Mouse (Mus musculus) yolk sac, embryonic 10.5 days (tissue): ENCODE measurements at regions not wholly inside any gene's neighbourhood (a gene's known extent, or its start where the extent isn't known, plus 50 kb on each side); places are given as distances from the start of the nearest gene placed in this dataset.

Experiments
- DNase-seq: peaks from one replicate; pipeline ENCODE4 v3.0.0-alpha.2; 2017; ENCODE audit warnings: low spot score

DNA sequence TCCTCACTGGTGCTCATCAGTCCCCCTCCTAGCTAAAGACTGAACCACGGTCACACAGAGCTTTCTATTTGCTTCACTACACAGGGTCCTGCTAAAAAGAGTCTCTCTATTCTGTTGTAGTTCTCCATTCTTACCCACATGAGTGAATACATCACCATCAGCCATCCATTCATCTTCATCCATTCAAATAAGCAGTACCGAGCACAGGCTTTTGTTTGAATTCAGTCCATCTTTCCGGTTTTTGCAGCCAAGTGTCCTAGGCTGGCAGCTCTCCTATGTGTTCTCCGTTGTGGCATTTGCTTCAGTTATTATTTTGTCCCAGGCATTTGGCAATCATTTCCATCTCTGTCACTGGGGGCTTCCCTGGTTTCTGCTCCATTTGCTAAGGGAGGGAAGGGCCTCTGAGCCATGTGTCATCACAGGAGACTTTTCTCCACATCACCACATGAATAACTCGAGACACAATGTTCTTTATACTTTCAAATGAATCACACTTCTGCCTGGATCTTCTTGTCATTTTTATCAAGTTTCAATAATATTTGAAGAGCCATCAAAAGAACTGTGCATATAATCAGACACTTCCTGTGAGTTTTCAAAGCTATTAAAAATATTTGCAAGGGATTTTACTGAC lies 366.1 kb downstream of the Dnajb9 start:
- DNase-seq = no peak

DNA sequence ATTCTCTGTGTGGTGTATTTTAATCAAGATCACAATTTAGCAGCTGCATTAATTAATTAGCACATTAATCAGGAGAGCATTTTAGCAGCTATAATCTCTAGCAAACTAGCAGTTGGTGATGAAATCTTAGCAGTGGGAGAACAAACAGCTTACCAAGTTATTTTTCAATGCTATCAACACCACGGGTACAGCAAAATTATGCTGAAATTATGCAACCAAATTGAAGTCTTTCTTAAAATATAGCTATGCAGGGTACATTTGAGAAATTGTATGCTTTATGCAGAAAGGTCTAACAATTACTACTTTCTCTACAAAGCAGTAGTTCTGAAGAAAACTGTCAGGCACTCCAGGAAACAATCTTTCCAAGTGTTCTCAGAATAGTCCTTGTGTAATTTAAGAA lies 378.1 kb downstream of the Dnajb9 start:
- DNase-seq = no peak

DNA sequence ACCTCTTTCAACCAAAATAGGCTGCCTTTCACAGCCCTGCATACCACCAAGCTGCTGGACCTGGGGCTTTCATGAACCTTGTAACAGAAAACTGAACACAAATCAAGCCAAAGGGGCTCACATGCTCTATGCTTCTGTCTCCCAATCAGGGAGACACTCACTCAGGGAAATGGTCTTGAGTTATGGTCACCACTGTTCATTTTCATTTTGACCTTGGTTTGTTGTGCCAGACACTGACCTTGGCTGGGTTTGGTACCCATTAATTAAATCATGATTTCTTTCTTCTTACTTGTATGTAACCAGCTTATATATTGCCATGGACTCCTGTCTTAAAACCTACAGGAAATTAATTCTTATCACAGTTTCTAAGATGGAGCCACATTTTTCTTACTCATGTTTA lies 381.5 kb downstream of the Dnajb9 start:
- DNase-seq = no peak

DNA sequence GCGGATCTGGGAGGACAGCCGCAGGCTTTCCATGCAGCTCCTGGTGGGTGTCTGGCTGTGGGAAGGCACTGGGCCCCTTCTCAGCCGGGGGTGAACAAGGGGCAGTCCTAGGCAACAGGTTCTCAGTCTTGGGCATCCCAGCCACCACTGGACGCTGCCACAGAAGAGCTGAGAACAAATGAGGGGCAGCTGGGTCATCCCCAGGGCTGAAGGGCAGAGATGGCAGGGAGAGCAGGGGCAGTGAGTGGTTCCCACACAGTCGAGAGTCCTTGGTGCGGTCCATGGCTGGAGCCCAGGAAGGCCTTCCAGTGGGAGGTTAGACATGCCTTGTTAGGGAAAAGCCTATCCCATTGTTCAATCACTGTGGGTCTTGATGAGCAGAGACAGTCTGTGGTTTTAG lies 382.2 kb downstream of the Dnajb9 start:
- DNase-seq = no peak

DNA sequence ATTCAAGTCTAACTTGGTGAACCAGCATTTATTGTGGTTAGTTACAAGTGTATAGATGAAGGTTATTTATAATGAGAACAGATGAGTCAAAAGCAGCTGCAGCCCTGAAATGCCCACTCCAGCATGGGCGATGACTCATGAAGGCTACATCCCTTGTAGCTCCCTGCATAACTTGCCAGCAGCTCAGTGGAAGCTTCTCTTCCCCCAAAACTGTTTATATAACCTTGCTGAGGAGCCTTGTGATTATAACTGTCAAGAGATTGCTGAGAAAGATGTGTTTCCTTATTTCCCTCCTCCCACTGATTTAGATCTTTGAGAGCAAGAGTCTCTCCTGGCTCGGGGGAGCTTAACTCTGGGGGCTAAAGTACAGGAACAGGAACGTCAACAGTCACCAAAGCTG lies 382.8 kb downstream of the Dnajb9 start:
- DNase-seq = peak; percentile 1

DNA sequence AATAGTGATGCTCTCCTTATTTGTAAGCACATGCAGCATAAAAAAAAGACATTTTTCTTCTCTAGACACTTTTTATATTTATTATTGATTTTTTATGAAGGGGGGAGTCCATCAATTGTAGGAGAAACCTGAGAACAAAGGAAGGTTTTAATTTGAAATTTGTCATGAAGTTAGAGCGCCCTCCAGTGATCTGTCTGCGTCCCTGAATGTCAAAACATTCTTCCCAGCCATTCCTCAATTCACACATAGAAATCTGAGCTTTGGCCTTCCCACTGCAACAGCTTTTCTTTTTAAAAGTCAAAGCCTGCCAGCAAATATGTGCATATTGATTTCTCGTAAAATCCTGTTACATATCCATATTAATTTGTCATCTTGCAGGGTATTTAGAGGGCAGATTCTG lies 396.6 kb downstream of the Dnajb9 start:
- DNase-seq = no peak

DNA sequence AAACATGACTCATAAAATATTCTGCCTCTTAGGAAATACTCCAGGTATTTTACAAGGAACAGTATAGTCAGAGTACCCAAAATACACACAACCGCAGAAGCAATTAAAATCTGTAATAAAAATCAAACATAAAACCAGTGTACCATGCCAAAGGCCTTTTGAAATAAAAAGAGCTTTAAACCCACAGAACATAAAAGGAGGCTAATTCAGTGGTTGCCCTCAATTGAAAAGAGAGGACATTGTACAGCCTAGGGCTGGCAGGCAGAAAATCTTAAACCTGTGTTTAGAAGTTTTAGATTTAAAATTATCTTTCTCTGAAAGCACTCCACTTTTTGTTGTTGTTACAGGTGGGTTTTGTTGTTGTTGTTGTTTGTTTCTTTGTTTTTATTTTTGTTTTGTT lies 437.4 kb downstream of the Dnajb9 start:
- DNase-seq = no peak

DNA sequence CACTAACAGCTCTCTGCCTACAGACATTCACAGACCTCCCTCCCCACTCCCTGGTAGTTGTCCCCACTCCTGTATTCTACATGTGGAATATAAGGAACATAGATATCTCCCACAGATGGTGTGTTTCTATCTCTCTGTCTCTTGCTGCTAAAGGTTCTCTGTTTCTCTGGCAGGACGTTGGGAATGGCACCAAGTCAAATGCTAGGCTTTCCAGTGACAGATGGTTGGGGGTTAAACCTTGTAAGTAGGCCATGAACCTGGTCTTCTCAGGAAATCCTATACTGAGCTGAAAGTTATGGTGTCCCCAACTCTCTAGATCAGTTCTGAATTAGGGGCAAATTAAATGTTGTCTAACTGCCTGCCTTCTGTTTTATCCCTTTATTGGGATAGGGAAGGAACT lies 448.0 kb downstream of the Dnajb9 start:
- no peak for DNase-seq
